Mouse (Mus musculus): ENCODE measurements around the gene Prrt1.

GRCm38 (mm10) chr17:34672246-34672792 lies 43.0 kb downstream of the Prrt1 start:
- TF ChIP-seq CTCF (IDR thresholded peaks at IDR 0.05; ENCODE audit: low read depth) (no peak), EP300 (IDR thresholded peaks at IDR 0.05; ENCODE audit: low read depth) (no peak)
